Mouse (Mus musculus): Measurements from ENCODE around the gene Olfm4. TPM values are rescaled to one million over a fixed set of nuclear protein-coding genes. Genes with fewer than 3 reads are reported as not detected.

Olfm4 gene
- total RNA-seq (2014; rRNA removed; ENCODE audit: low replicate concordance) (3.8 and 6.4 TPM in 2 replicates), polyA plus RNA-seq (2015; fragmentation: Nextera tagmentation; extraction: Ambion mirVana) (0.15 and 0.37 TPM in 2 replicates)

- Histone ChIP-seq H3K9ac (replicated peaks; ENCODE audit: low read depth, low read length) (no peak within 1 kb of the TSS), H3K4me1 (ENCODE audit: control insufficient read depth, insufficient read depth) (no peaks in the 10 kb centered on the region), H3K27me3 (ENCODE audit: control insufficient read depth, insufficient read depth, low read length) (no peaks in the 10 kb centered on the region), H3K4me3 (ENCODE audit: low read depth, low read length) (no peak within 1 kb of the TSS), H3K4me2 (ENCODE audit: low read depth, low read length) (no peak within 1 kb of the TSS), H3K27ac (ENCODE audit: low read depth) (no peak within 1 kb of the TSS), H3K36me3 (replicated peaks; ENCODE audit: control insufficient read depth, insufficient read depth, low read length) (no peaks in the 10 kb centered on the region), H3K9me3 (replicated peaks; ENCODE audit: control insufficient read depth, low read length) (no peaks in the 10 kb centered on the region)
- WGBS: 59% methylated on average over 2 of the region's 2 CpGs
- TF ChIP-seq CTCF (IDR thresholded peaks at IDR 0.05; ENCODE audit: low read depth) (no peak), EP300 (IDR thresholded peaks at IDR 0.05; ENCODE audit: low read depth) (no peak)
- ATAC-seq (ENCODE audit: insufficient read depth, low read depth) (no peak), DNase-seq (ENCODE audit: low spot score) (no peak)
These were observed at the start of gene Olfm4 for GRCm38 (mm10) chr14:79983781-79984180. TSS of gene Olfm4 (plus strand) at chr14:79984081.

DNA sequence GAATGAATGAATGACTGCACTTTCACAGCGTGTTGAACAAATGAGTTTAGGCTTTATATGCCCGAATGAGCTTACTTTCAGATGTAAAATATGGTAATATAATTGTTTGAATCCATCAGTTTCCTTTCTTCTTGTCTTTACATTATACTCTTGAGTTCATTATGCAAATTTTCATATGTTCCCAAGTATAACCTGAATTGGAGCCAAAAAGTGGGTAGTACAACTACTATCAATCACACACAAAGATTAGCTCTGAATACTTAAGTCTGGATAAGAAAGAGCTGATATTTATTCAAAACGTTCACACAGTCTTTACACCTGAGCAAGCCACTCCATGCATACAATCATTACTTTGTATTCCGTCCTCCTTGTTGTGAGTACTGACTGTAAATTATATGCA, 49.5 kb upstream of the Olfm4 start:
- Histone ChIP-seq H3K9ac (replicated peaks; ENCODE audit: low read depth, low read length) (no peak overlapping the region), H3K4me3 (ENCODE audit: low read depth, low read length) (no peak overlapping the region), H3K4me2 (ENCODE audit: low read depth, low read length) (no peak overlapping the region), H3K9me3 (replicated peaks; ENCODE audit: control insufficient read depth, low read length) (no peaks in the 10 kb centered on the region), H3K36me3 (replicated peaks; ENCODE audit: control insufficient read depth, insufficient read depth, low read length) (no peaks in the 10 kb centered on the region), H3K27me3 (ENCODE audit: control insufficient read depth, insufficient read depth, low read length) (no peaks in the 10 kb centered on the region), H3K4me1 (ENCODE audit: control insufficient read depth, insufficient read depth) (no peaks in the 10 kb centered on the region), H3K27ac (ENCODE audit: low read depth) (no peak overlapping the region)
- no peak for ATAC-seq (ENCODE audit: insufficient read depth, low read depth)
- 51% methylated on average over 4 of the region's 4 CpGs for WGBS
- no peak for DNase-seq (ENCODE audit: low spot score)
- no peak for TF ChIP-seq CTCF (IDR thresholded peaks at IDR 0.05; ENCODE audit: low read depth)

- no peaks in the 10 kb centered on the region for H3K4me1 ChIP-seq (ENCODE audit: control insufficient read depth, insufficient read depth)
- H3K27ac ChIP-seq (ENCODE audit: low read depth): no peak overlapping the region
- ATAC-seq (ENCODE audit: insufficient read depth, low read depth) (no peak), DNase-seq (ENCODE audit: low spot score) (no peak)
- no peaks in the 10 kb centered on the region for H3K9me3 ChIP-seq (replicated peaks; ENCODE audit: control insufficient read depth, low read length)
- no peak overlapping the region for H3K4me2 ChIP-seq (ENCODE audit: low read depth, low read length)
- no peaks in the 10 kb centered on the region for H3K27me3 ChIP-seq (ENCODE audit: control insufficient read depth, insufficient read depth, low read length)
- 80% methylated on average over 4 of the region's 4 CpGs for WGBS
- no peak overlapping the region for H3K4me3 ChIP-seq (ENCODE audit: low read depth, low read length)
- H3K36me3 ChIP-seq (replicated peaks; ENCODE audit: control insufficient read depth, insufficient read depth, low read length): no peaks in the 10 kb centered on the region
- no peak overlapping the region for H3K9ac ChIP-seq (replicated peaks; ENCODE audit: low read depth, low read length)
- no peak for TF ChIP-seq CTCF (IDR thresholded peaks at IDR 0.05; ENCODE audit: low read depth)
- no peak for TF ChIP-seq EP300 (IDR thresholded peaks at IDR 0.05; ENCODE audit: low read depth)
These were observed 46.9 kb upstream of the Olfm4 start for GRCm38 (mm10) chr14:79936879-79937468.

- Histone ChIP-seq H3K4me3 (ENCODE audit: low read depth, low read length) (no peak overlapping the region), H3K27ac (ENCODE audit: low read depth) (no peak overlapping the region), H3K36me3 (replicated peaks; ENCODE audit: control insufficient read depth, insufficient read depth, low read length) (no peaks in the 10 kb centered on the region), H3K4me2 (ENCODE audit: low read depth, low read length) (no peak overlapping the region), H3K9me3 (replicated peaks; ENCODE audit: control insufficient read depth, low read length) (no peaks in the 10 kb centered on the region), H3K4me1 (ENCODE audit: control insufficient read depth, insufficient read depth) (no peaks in the 10 kb centered on the region), H3K9ac (replicated peaks; ENCODE audit: low read depth, low read length) (no peak overlapping the region), H3K27me3 (ENCODE audit: control insufficient read depth, insufficient read depth, low read length) (no peaks in the 10 kb centered on the region)
- ATAC-seq (ENCODE audit: insufficient read depth, low read depth): no peak
- no peak for DNase-seq (ENCODE audit: low spot score)
- WGBS: 44% methylated on average over 2 of the region's 2 CpGs
- TF ChIP-seq CTCF (IDR thresholded peaks at IDR 0.05; ENCODE audit: low read depth) (no peak), EP300 (IDR thresholded peaks at IDR 0.05; ENCODE audit: low read depth) (no peak)
These were observed 38.0 kb upstream of the Olfm4 start for GRCm38 (mm10) chr14:79945876-79946275.

- H3K4me1 ChIP-seq (ENCODE audit: control insufficient read depth, insufficient read depth): no peaks in the 10 kb centered on the region
- 61% methylated on average over 3 of the region's 3 CpGs for WGBS
- TF ChIP-seq CTCF (IDR thresholded peaks at IDR 0.05; ENCODE audit: low read depth) (no peak), EP300 (IDR thresholded peaks at IDR 0.05; ENCODE audit: low read depth) (no peak)
- H3K9ac ChIP-seq (replicated peaks; ENCODE audit: low read depth, low read length): no peak overlapping the region
- no peak for ATAC-seq (ENCODE audit: insufficient read depth, low read depth)
- H3K9me3 ChIP-seq (replicated peaks; ENCODE audit: control insufficient read depth, low read length): no peaks in the 10 kb centered on the region
- DNase-seq (ENCODE audit: low spot score): no peak
- H3K27me3 ChIP-seq (ENCODE audit: control insufficient read depth, insufficient read depth, low read length): no peaks in the 10 kb centered on the region
- H3K4me3 ChIP-seq (ENCODE audit: low read depth, low read length): no peak overlapping the region
- no peaks in the 10 kb centered on the region for H3K36me3 ChIP-seq (replicated peaks; ENCODE audit: control insufficient read depth, insufficient read depth, low read length)
- no peak overlapping the region for H3K27ac ChIP-seq (ENCODE audit: low read depth)
- H3K4me2 ChIP-seq (ENCODE audit: low read depth, low read length): no peak overlapping the region
These were observed 28.2 kb upstream of the Olfm4 start for GRCm38 (mm10) chr14:79955678-79956077.

All from heart, postnatal 0 days (tissue).